Mouse (Mus musculus) T-cell, adult 66 days (primary cell): ENCODE measurements around the gene Arhgef38. TPM values are rescaled to one million over a fixed set of nuclear protein-coding genes. Genes with fewer than 3 reads are reported as not detected.

Source experiments
- total RNA-seq, 2 experiments: library from RNA; stranded (reverse); gene quantifications; 3 replicates in 1 of 2; 4 replicates in 1 of 2; pipeline ENCODE4 v1.2.4; 2023

Gene Arhgef38
- total RNA-seq = not detected

GRCm38 (mm10) chr3:133234821-133235295 lies at the start of gene Arhgef38:
Arhgef38 (minus strand) TSS chr3:133234949.

GRCm38 (mm10) chr3:133091664-133092273 lies 143.0 kb downstream of the Arhgef38 start, which contains the start of the genes Ints12 and Gstcd:
Ints12 (plus strand) TSS chr3:133091840.
Gstcd (minus strand) TSS chr3:133092033.

Other genes starting within 250 kb of the Arhgef38 start
- gene Ints12, start 143.1 kb downstream of the Arhgef38 start, total RNA-seq = 10 to 100 TPM; 15.3 to 16.2 TPM
- 10 to 100 TPM; 22.1 to 24.4 TPM for gene Gstcd, start 142.9 kb downstream of the Arhgef38 start, total RNA-seq
- gene Ppa2, start 75.2 kb upstream of the Arhgef38 start, total RNA-seq = 10 to 100 TPM; 26.2 to 30.0 TPM